Mouse (Mus musculus) hindbrain, embryonic 16.5 days (tissue): ENCODE measurements at regions not wholly inside any gene's neighbourhood (a gene's known extent, or its start where the extent isn't known, plus 50 kb on each side); places are given as distances from the start of the nearest gene placed in this dataset.

Experiments
- ATAC-seq: fragments of 200-750 bp; cut with Nextera tagmentation; 2 replicates; pipeline ENCODE4 v1.8.0; 2017; ENCODE audit warnings: moderate TSS enrichment, moderate library complexity
- H3K27ac ChIP-seq: fragments of 300-500 bp; sonication (generic); 2 replicates; pipeline ENCODE4 v1.5.1; 2014; ENCODE audit warnings: low read depth, mild to moderate bottlenecking, control low read depth, low read length, moderate library complexity
- H3K27me3 ChIP-seq: fragments of 300-500 bp; sonication (generic); replicated peaks from 2 replicates; pipeline ENCODE4 v1.6.1; 2014; ENCODE audit warnings: low read length; ENCODE audit not compliant: control insufficient read depth, insufficient read depth
- H3K36me3 ChIP-seq: fragments of 300-500 bp; sonication (generic); 2 replicates; pipeline ENCODE4 v1.6.1; 2014; ENCODE audit warnings: mild to moderate bottlenecking, low read length, moderate library complexity, mixed read lengths; ENCODE audit not compliant: control insufficient read depth, insufficient read depth
- H3K4me1 ChIP-seq: fragments of 300-500 bp; sonication (generic); 2 replicates; pipeline ENCODE4 v1.6.1; 2014; ENCODE audit warnings: low read depth, low read length; ENCODE audit not compliant: control insufficient read depth, insufficient read depth
- H3K4me2 ChIP-seq: fragments of 300-500 bp; sonication (generic); 2 replicates; pipeline ENCODE4 v1.6.1; 2014; ENCODE audit warnings: mild to moderate bottlenecking, low read length, control low read depth, moderate library complexity
- H3K4me3 ChIP-seq: fragments of 300-500 bp; sonication (generic); 2 replicates; pipeline ENCODE4 v1.5.1; 2014; ENCODE audit warnings: mild to moderate bottlenecking, low read length, control low read depth, moderate library complexity
- H3K9ac ChIP-seq: fragments of 300-500 bp; sonication (generic); 2 replicates; pipeline ENCODE4 v1.6.1; 2014; ENCODE audit warnings: low read depth, mild to moderate bottlenecking, control low read depth, low read length, moderate library complexity
- H3K9me3 ChIP-seq: fragments of 300-500 bp; sonication (generic); 2 replicates; pipeline ENCODE4 v1.6.1; 2014; ENCODE audit warnings: mild to moderate bottlenecking, low read length, moderate library complexity; ENCODE audit not compliant: control insufficient read depth
- WGBS: fragments of 180-500 bp; shearing (Covaris S2); extraction: QIAGEN DNeasy Blood & Tissue Kit; methylation state at CpG from one replicate; pipeline ENCODE4 v1.1.7; 2014; 5-methylcytosine and 5-hydroxymethylcytosine counted together

GRCm38 (mm10) chr9:77845664-77846290 lies 71.4 kb upstream of the Elovl5 start:
- WGBS: 90% methylated on average over 11 of the region's 11 CpGs
- H3K4me2 ChIP-seq: no peak overlapping the region
- H3K27me3 ChIP-seq: no peaks in the 10 kb centered on the region
- no peaks in the 10 kb centered on the region for H3K36me3 ChIP-seq
- no peak overlapping the region for H3K4me3 ChIP-seq
- no peak overlapping the region for H3K9ac ChIP-seq
- no peaks in the 10 kb centered on the region for H3K4me1 ChIP-seq
- H3K27ac ChIP-seq: no peak overlapping the region
- ATAC-seq: no peak
- H3K9me3 ChIP-seq: no peaks in the 10 kb centered on the region

GRCm38 (mm10) chr9:77848580-77848979 lies 68.6 kb upstream of the Elovl5 start:
- H3K27me3 ChIP-seq: no peaks in the 10 kb centered on the region
- ATAC-seq: no peak
- H3K4me2 ChIP-seq: no peak overlapping the region
- H3K4me3 ChIP-seq: no peak overlapping the region
- no peaks in the 10 kb centered on the region for H3K9me3 ChIP-seq
- WGBS: 88% methylated on average over 3 of the region's 3 CpGs
- H3K4me1 ChIP-seq: no peaks in the 10 kb centered on the region
- no peak overlapping the region for H3K27ac ChIP-seq
- H3K9ac ChIP-seq: no peak overlapping the region
- H3K36me3 ChIP-seq: no peaks in the 10 kb centered on the region

GRCm38 (mm10) chr9:77849343-77849742 lies 67.8 kb upstream of the Elovl5 start:
- no peak overlapping the region for H3K9ac ChIP-seq
- H3K4me1 ChIP-seq: no peaks in the 10 kb centered on the region
- no peaks in the 10 kb centered on the region for H3K27me3 ChIP-seq
- H3K9me3 ChIP-seq: no peaks in the 10 kb centered on the region
- ATAC-seq: no peak
- H3K27ac ChIP-seq: no peak overlapping the region
- H3K36me3 ChIP-seq: no peaks in the 10 kb centered on the region
- no peak overlapping the region for H3K4me3 ChIP-seq
- no peak overlapping the region for H3K4me2 ChIP-seq
- WGBS: 57% methylated on average over 4 of the region's 4 CpGs

GRCm38 (mm10) chr9:77851336-77851735 lies 65.8 kb upstream of the Elovl5 start:
- no peak overlapping the region for H3K4me2 ChIP-seq
- no peak overlapping the region for H3K4me3 ChIP-seq
- no peaks in the 10 kb centered on the region for H3K36me3 ChIP-seq
- H3K27me3 ChIP-seq: no peaks in the 10 kb centered on the region
- WGBS: 72% methylated on average over 6 of the region's 6 CpGs
- no peak for ATAC-seq
- no peak overlapping the region for H3K9ac ChIP-seq
- H3K4me1 ChIP-seq: no peaks in the 10 kb centered on the region
- no peaks in the 10 kb centered on the region for H3K9me3 ChIP-seq
- no peak overlapping the region for H3K27ac ChIP-seq

GRCm38 (mm10) chr9:77857091-77858058 lies 59.8 kb upstream of the Elovl5 start:
- Histone ChIP-seq H3K9me3 (no peaks in the 10 kb centered on the region), H3K9ac (no peak overlapping the region), H3K27me3 (no peaks in the 10 kb centered on the region), H3K4me1 (no peaks in the 10 kb centered on the region), H3K36me3 (no peaks in the 10 kb centered on the region), H3K4me2 (no peak overlapping the region), H3K4me3 (no peak overlapping the region), H3K27ac (no peak overlapping the region)
- peak; percentile 68 for ATAC-seq
- WGBS: 67% methylated on average over 9 of the region's 9 CpGs

GRCm38 (mm10) chr9:77858127-77858794 lies 58.9 kb upstream of the Elovl5 start:
- H3K27me3 ChIP-seq: no peaks in the 10 kb centered on the region
- H3K4me2 ChIP-seq: no peak overlapping the region
- WGBS: 80% methylated on average over 6 of the region's 6 CpGs
- no peak overlapping the region for H3K4me3 ChIP-seq
- no peaks in the 10 kb centered on the region for H3K36me3 ChIP-seq
- H3K4me1 ChIP-seq: no peaks in the 10 kb centered on the region
- no peak overlapping the region for H3K9ac ChIP-seq
- H3K27ac ChIP-seq: no peak overlapping the region
- H3K9me3 ChIP-seq: no peaks in the 10 kb centered on the region
- ATAC-seq: no peak
